Mouse (Mus musculus): ENCODE results near the gene Etv3.

- TF ChIP-seq BHLHE40 (IDR thresholded peaks at IDR 0.05; ENCODE audit: low read depth, low read length) (no peak), POLR2A (IDR thresholded peaks at IDR 0.05; ENCODE audit: low read depth, low read length) (no peak), NELFE (IDR thresholded peaks at IDR 0.05; ENCODE audit: low read depth, low read length) (no peak), CTCF (conservative IDR thresholded peaks at IDR 0.05 in 1 of 2, IDR thresholded peaks at IDR 0.05 in 1 of 2; ENCODE audit: low read depth in 2 of 2, low read length in 2 of 2) (no peak), USF2 (conservative IDR thresholded peaks at IDR 0.05; ENCODE audit: low read depth, low read length) (no peak), USF1 (IDR thresholded peaks at IDR 0.05; ENCODE audit: low read depth, low read length) (no peak), JUN (IDR thresholded peaks at IDR 0.05; ENCODE audit: insufficient read depth, low read depth, low read length) (no peak), SIN3A (IDR thresholded peaks at IDR 0.05; ENCODE audit: low read length) (no peak), ZNF384 (IDR thresholded peaks at IDR 0.05; ENCODE audit: low read depth, low read length) (no peak)
Observed at GRCm38 (mm10) chr3:87501151-87501550, 24.1 kb upstream of the Etv3 start.
